Mouse (Mus musculus) testis, postnatal 10 days (tissue): Measurements from ENCODE around the gene Paqr9.
"Not testable (repeated sequence)": the region's sequence is repeated elsewhere in the genome, so short reads cannot be mapped to it uniquely, and the experiment has no call there.

Experiments used
- DNase-seq: peaks from one replicate; pipeline ENCODE4 v3.0.0; 2021; ENCODE audit warnings: low spot score

The Paqr9 gene

DNA sequence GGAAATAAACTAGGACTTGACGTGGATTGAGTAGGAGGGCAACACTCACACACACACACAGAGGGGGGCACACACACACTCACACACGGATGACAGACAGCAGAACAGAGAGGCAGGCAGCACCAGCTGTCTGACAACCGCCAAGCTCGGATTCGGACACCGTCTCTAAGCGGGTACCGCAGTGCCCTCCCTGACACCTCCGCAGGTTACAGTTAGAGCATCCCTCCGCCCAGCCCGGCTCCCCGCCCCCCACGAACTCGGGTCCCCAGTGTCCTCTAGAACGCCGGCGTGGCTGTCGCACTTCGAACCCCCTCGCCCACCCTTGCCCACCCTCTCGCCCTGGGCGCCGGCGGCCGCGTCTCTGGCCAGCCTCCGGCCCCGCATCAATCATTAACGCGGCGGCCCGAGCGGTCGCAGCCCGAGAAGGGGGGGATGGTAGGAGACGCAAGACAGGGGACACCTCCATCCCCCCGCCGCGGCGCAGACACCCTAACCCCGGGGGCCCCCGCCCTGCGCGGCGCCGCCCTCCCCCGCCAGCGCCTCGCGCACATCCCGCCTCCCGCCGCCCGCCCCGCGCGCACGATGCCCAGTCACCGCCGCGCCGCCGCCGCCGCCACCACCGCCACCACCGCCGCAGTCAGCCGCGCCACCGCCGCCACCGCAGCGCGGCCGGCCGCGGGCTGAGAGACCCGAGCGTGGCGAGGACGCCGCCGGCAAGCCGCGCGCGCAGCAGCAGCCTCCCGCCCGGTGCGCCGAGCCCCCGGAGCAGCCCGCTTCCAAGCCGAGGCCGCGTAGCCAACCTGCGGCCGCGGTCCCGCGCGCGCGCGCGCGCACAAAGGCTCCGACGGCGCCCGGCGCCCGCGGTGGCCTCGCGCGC, at the start of gene Paqr9:
Gene Paqr9 (plus strand): TSS at position 599 of the 877 bp plus-strand sequence.
- DNase-seq: peak; percentile 56

DNA sequence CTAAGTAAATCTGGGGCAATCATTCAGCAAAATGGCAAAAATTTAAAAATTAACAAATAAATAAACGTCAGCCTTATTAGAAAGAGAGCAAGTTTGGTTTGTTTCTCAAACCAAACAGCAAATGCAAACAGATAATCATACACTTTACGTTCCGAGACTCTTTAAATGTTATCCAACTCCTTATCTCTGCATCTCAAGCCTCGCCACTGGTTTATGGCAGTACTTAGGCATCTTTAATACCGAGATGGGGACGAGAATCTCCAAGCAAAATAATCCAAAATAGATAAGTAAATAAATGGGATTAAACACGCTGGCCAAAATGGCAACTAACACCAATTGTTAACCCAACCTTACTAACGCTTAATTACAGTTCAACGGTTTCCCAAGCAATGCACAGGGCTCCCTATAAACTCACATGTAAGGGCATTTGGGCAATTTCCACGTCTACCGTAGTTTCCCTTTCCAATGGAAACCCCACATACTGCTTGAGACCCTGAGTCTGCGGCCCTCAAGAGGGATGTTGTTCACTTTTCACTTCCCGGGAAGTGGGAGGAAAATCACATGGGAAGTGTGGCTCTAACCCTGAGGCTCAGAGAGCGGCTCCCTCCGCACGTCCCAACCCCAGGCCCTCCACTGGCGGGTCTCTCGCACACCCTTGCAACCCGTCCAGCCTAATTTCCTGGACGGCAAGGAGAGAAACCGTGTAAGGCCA, 48.6 kb upstream of the Paqr9 start:
- DNase-seq: peak; percentile 44

GRCm38 (mm10) chr9:95511472-95512330, 47.8 kb upstream of the Paqr9 start, which contains the start of gene U2surp:
TSS of gene U2surp (minus strand) at chr9:95511996.
- peak; percentile 98 for DNase-seq

DNA sequence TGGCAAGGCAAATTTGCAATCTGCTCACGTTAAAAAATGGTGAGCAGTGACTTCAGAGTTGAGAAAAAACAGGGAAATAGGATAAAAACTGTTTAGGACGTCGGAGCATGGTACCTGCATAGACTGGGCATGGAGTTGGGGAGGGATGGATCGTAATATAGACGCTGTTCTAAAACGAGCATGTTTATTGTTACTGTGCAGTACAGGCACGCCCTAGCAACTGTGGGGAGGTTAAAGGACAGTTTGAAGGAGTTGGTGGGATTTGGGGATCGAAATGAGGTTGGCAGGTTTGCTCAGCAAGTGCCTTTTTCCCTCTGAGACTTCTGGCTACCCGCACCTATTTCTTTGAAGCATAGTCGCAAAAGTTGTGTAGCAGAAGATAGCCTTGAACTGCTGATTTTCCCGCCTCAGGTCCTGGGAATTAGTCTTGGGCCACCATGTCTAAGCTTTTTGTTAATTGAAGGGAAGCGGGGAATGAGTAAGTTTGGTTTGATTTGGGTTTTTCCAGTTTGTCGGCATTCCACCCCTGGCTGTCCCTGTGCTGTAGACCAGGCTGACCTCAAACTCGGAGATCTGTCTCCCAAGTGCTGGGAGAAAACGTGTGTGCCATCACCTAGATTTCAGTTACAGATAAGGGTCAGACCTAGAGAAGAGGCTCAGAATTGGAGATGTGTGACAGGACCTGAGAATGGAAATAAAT, 47.0 kb upstream of the Paqr9 start:
- no peak for DNase-seq

- no peak for DNase-seq
Measured at GRCm38 (mm10) chr9:95513776-95514175, 45.7 kb upstream of the Paqr9 start.

DNA sequence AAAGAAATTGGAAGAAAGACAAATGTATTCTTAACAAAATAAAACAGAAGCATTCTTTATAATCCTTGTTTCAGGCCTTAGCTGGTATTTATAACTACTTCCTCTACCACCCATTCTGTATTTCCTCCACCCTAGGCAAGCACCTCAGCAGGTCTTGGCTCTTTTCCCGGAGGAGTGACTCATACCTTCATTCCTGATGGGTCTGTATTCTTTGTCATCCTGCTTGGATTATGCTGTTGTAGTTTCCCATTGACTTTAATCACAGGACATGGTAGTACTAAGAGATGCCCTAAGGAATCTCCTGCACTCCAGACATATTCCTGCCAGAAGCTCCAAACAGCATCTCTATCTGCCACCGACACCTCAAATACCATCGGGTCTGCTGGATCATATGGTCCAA, 45.1 kb upstream of the Paqr9 start:
- DNase-seq: not testable (repeated sequence)

DNA sequence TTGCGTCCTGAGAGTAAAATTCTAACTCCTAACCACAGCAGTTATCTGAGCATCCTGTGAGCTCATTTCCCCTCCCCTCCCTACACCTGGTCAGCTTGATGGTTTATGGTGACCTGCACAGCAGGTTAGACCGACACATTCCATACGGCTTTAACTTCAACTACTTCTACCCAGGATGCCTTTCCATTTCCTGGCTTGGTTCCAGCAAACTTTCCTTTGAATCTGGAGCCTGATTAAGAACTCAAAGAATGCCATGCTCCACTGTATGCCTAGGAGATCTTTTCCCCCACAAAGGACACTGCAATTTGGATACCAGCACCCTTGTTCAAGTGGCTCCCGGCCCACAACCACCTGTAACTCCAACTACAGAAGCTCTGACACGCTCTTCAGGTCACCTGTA, 38.9 kb upstream of the Paqr9 start:
- no peak for DNase-seq

DNA sequence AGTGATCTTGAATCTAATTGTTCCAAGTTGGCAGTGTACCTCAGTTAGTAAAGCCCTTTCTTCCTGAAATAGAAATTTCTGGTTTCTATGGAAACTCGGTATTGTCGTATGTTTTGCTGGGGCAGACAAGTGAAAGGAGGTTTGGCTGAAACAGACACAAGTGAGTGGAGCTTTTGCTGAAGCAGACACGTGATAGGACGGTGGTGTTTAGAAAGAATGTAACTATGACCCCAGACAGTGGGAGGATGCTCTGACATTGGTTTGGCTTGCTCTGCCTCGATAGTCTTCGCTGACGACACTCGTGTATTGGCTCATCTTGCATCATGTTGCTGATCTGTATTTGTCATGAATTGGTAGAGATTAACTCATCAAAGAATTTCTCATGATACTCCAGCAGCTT, 38.4 kb upstream of the Paqr9 start:
- no peak for DNase-seq

- no peak for DNase-seq
Measured at GRCm38 (mm10) chr9:95521566-95521965, 37.9 kb upstream of the Paqr9 start.

GRCm38 (mm10) chr9:95522561-95522960, 36.9 kb upstream of the Paqr9 start:
- DNase-seq: no peak

GRCm38 (mm10) chr9:95525376-95525775, 34.1 kb upstream of the Paqr9 start:
- no peak for DNase-seq

- peak; percentile 50 for DNase-seq
Measured at GRCm38 (mm10) chr9:95525961-95526360, 33.5 kb upstream of the Paqr9 start.

DNA sequence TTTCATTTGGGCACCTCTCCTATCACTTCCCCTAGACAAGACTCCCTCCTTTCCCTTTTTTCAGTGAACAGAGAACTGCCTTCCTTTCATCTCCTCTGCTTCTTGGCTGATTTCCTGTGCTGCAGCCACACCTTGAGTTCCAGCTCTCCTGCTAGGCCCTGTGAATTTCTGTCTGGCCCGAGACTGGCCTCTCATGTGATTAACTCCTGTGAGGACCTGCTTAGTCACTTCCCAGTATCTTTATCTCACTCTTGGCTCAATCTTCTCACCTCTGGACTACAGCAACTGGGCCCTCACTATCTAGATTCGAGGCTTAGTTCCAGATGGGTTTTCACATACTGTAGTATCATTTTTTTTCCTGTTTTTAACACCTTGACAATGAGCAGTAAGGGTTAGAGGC, 31.8 kb upstream of the Paqr9 start:
- DNase-seq: no peak

DNA sequence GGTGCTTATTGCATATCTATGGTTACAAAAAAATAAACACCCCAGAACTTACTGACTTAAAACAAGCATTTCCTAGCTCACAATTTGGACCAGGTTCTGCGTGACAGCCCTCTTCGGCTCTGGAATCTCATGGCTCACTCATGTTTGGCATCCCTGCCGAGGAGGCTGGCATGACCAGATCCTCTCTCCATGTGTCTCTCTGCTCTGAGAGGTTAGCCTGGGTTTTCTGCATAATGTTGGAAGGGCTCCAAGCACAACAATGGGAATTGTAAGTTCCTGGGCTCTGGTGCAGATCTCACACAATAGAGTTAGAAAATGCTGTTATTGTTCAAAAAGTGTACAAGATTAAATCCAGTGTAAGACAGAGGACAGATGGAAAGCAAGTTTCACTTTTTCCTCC, 28.3 kb upstream of the Paqr9 start:
- no peak for DNase-seq

DNA sequence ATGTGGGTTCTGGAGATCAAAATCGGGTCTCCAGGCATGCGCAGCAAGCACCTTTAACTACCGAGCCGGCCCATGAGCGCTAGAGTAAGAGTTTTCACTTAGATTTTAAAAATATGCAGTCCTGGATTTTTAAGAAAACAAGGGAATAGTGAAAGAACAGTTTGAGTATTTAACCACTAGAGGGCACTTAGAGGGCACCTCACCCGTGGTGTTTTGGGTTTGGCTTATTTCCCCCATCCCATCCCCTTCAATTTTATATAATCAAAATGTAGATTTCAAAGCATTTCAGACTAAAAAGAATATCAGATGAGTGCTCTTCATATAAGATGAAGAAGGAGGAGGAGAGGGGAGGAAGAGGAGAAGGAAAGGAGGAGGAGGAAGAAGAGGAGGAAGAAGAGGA, 25.6 kb upstream of the Paqr9 start:
- DNase-seq: no peak

DNA sequence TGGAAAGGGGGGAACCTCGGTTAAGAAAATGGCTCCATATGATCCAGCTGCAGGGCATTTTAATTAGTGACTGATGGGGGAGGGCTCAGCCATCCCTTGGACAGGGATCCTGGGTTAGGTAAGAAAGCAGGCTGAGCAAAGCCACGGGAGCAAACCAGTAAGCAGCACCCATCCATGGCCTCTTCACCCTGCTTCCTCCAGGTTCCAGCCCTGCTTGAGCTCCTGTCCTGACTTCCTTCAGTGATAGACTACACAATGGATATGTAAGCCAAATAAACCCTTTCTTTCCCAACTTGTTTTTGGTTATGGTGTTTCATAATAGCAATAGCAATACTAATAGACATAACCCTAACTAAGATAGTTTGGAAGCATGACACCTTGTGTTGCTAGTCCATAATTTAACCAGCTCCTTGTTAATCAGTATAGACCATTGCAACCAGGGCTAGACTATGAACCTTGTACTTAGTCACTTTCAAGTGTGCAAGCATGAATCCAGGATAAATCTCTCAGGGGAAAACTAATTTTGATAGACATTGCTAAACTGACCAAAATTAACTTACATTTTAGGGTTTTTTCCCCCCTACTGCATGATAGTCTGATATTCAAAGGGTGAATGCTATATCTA, 20.2 kb upstream of the Paqr9 start:
- DNase-seq: no peak

DNA sequence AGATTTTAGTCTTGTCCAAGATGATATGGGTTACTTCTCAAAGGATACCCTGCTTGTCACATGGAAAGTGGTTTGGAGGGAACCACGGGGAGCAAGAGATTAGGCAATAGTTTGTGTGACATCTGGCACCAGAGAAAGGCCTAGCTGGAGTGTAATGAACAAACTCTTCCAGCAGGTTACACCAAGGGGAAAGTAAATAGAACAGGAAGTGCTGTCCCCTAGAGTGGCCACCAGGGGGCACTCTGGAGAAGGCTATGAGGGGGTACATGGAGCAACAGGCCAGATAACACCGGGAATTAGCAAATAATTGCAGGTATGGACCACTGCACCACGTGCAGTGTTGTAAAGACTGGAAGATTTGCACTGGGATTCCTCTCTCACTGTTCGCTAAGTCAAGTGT, 19.0 kb upstream of the Paqr9 start:
- DNase-seq: peak; percentile 82

GRCm38 (mm10) chr9:95541208-95541607, 18.2 kb upstream of the Paqr9 start:
- no peak for DNase-seq

DNA sequence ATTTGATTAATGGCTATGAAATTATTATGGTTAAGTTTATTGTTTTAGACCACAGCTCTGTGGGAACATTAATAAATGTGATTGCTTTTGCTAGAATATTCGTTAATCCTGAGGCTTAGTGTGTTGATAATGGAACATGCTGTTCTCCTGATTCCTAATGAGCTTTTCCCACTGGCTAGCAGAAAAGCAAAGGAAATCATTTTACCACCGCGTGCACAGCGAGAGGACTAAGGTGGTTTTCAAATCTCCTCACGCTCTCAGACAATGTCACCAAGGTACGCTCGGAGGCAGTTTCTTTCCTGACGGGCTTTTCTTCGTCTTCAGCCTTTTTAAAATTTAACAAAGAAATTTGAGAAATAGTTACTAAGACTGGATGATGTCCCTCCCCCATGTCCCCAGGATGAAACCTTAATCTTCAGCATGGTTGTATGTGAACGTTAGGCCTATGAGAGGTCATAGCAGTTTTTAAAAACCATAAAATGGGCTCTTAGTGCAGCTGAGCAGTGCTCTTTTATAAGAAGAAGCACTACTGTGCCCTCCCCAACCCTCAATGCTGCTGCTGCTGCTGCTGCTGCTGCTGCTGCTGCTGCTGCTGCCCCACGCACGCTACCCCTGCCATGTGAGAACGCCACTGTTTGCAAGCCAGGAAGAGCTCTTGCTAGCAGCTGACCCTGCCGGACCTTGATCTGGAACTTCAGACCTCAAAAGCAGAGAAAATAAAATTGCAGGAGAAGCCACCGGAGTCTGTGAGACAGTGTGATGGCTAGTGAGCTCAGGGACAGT, 17.6 kb upstream of the Paqr9 start:
- no peak for DNase-seq

- no peak for DNase-seq
Measured at GRCm38 (mm10) chr9:95542475-95542874, 17.0 kb upstream of the Paqr9 start.
